15 mouse cellular contexts compared by ENCODE assay signal in genomic region chr3:39705610-39706009, GRCm38 (mm10).
DNase-seq lines count a peak whose midpoint lies in the region; ATAC-seq lines count a peak whose summit lies in the region.
"Had no signal": no experiment of that assay in that cellular context is flagged by ENCODE, and none has a peak within 500 bp of the region (broad histone marks: within the 10 kb centered on the region; RNA-seq: fewer than 3 reads in every experiment).

No protein-coding gene starts in this region.

- WGBS in kidney, embryonic 15.5 days = 94% methylated on average over 1 of the region's 1 CpGs

- no peak overlapping the region for H3K27ac ChIP-seq in kidney, embryonic 15.5 days
- H3K27ac ChIP-seq: forebrain, embryonic 13.5 days; limb, embryonic 15.5 days; midbrain, embryonic 12.5 days; neural tube, embryonic 13.5 days had no signal

- H3K36me3 ChIP-seq in kidney, embryonic 15.5 days = no peaks in the 10 kb centered on the region
- H3K36me3 ChIP-seq: limb, embryonic 15.5 days; midbrain, embryonic 12.5 days; neural tube, embryonic 13.5 days had no signal

- H3K9ac ChIP-seq in kidney, embryonic 15.5 days = no peak overlapping the region
- H3K9ac ChIP-seq: forebrain, embryonic 13.5 days; limb, embryonic 15.5 days; midbrain, embryonic 12.5 days; neural tube, embryonic 13.5 days had no signal

- no peaks in the 10 kb centered on the region for H3K4me1 ChIP-seq in kidney, embryonic 15.5 days
- H3K4me1 ChIP-seq: forebrain, embryonic 13.5 days; limb, embryonic 15.5 days; midbrain, embryonic 12.5 days; neural tube, embryonic 13.5 days had no signal

- no peak for ATAC-seq in kidney, embryonic 15.5 days (replicated peaks; ENCODE audit: low FRiP score)
- ATAC-seq: forebrain, embryonic 13.5 days had no signal

- H3K4me2 ChIP-seq in kidney, embryonic 15.5 days = no peak overlapping the region
- H3K4me2 ChIP-seq: forebrain, embryonic 13.5 days; limb, embryonic 15.5 days; midbrain, embryonic 12.5 days; neural tube, embryonic 13.5 days had no signal

- no peaks in the 10 kb centered on the region for H3K27me3 ChIP-seq in kidney, embryonic 15.5 days
- H3K27me3 ChIP-seq: forebrain, embryonic 13.5 days; limb, embryonic 15.5 days; midbrain, embryonic 12.5 days; neural tube, embryonic 13.5 days had no signal

- H3K9me3 ChIP-seq in kidney, embryonic 15.5 days (replicated peaks) = no peaks in the 10 kb centered on the region
- H3K9me3 ChIP-seq: forebrain, embryonic 13.5 days; limb, embryonic 15.5 days had no signal

- peak; percentile 4 for DNase-seq in adrenal gland, postnatal 10 days
- DNase-seq in adrenal gland, adult 18-20 months (ENCODE audit: low spot score in 2 of 2) = no peak
- peak; percentile 1 for DNase-seq in kidney, adult 9 months
- DNase-seq in retina, postnatal 1 day = peak; percentile 2
- no peak for DNase-seq in retina, embryonic 14.5 days (ENCODE audit: low spot score)
- DNase-seq in urinary bladder, postnatal 4 days (ENCODE audit: low spot score in 2 of 2) = no peak
- DNase-seq in thymus, postnatal 36 days = no peak
- DNase-seq: B cell, adult 2 months; cerebellum, adult 11-12 months; kidney, adult 18-20 months had no signal

- no peak overlapping the region for H3K4me3 ChIP-seq in kidney, embryonic 15.5 days (replicated peaks)
- H3K4me3 ChIP-seq: forebrain, embryonic 13.5 days; limb, embryonic 15.5 days; midbrain, embryonic 12.5 days; neural tube, embryonic 13.5 days had no signal

Comparison
In these comparisons a context has a peak if more than half of its experiments do, and no peak if none do; other contexts are left out.
1. DNase-seq: peak in adrenal gland, postnatal 10 days (single experiment), kidney, adult 9 months (single experiment) and retina, postnatal 1 day (single experiment); none in adrenal gland, adult 18-20 months (0 of 2), retina, embryonic 14.5 days (single experiment), urinary bladder, postnatal 4 days (0 of 2) and thymus, postnatal 36 days (0 of 2).